Mouse (Mus musculus) liver, embryonic 14.5 days (tissue): ENCODE results near the gene Adam30.

Source experiments
- CTCF ChIP-seq: IDR thresholded peaks from 2 replicates; pipeline ENCODE4 v1.5.1; 2016; ENCODE audit warnings: antibody characterized with exemption, low read depth, control low read depth
- EP300 ChIP-seq: IDR thresholded peaks from 2 replicates; pipeline ENCODE4 v1.6.1; 2016; ENCODE audit warnings: antibody characterized with exemption, low read depth

- TF ChIP-seq CTCF (no peak), EP300 (no peak)
These were observed 13.7 kb upstream of the Adam30 start for GRCm38 (mm10) chr3:98146471-98147410.
